Mouse (Mus musculus) spleen, postnatal 10 days (tissue): ENCODE data around the gene Cdh6.

Experiments used
- DNase-seq, 2 experiments: peaks; one replicate each; pipeline ENCODE4 v3.0.0; 2021 to 2022; ENCODE audit warnings: low spot score in 2 of 2

The Cdh6 gene

GRCm38 (mm10) chr15:13173071-13173778 is at the start of gene Cdh6:
Gene Cdh6, minus strand, starts transcription at chr15:13173675.
- no peak for DNase-seq

GRCm38 (mm10) chr15:13219727-13220454 is 46.4 kb upstream of the Cdh6 start:
- no peak for DNase-seq

DNA sequence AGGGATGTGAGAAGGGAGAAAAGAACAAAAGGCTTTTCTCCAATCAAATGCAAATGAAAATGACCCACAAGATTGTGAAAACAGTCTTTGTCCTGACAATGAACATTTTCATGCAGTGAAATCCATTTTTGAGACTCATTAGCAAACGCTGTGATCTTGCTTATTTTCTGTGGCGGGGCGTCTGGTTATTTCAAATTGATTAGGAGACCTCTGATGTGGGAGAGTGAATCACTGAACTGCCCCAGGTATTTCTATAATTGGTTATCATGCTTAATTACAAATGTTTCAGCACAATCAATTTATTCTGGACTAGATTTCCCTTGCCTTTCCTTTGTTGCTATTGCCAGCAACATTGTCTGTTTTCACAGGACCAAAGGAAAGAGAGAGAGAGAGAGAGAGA is 44.3 kb upstream of the Cdh6 start:
- no peak for DNase-seq

GRCm38 (mm10) chr15:13217161-13217560 is 43.7 kb upstream of the Cdh6 start:
- no peak for DNase-seq

DNA sequence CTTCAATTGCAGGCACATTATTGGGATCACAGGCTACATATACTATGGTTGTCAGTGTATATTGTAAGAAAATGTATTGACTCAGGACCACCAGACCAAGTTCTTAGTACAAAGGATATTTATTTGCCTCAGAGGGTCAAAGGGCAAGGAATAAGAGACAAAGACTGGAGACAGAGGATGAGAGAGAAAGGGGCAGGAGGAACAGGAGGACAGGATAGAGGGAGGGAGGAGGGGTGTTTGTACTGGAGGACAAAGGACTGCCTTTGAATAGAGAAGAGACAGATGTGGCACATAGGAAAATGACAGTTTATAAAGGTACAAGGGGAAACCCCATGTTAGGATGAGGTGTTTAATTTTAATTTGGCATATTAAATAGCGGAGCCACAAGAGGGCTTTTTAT is 39.5 kb upstream of the Cdh6 start:
- no peak for DNase-seq

DNA sequence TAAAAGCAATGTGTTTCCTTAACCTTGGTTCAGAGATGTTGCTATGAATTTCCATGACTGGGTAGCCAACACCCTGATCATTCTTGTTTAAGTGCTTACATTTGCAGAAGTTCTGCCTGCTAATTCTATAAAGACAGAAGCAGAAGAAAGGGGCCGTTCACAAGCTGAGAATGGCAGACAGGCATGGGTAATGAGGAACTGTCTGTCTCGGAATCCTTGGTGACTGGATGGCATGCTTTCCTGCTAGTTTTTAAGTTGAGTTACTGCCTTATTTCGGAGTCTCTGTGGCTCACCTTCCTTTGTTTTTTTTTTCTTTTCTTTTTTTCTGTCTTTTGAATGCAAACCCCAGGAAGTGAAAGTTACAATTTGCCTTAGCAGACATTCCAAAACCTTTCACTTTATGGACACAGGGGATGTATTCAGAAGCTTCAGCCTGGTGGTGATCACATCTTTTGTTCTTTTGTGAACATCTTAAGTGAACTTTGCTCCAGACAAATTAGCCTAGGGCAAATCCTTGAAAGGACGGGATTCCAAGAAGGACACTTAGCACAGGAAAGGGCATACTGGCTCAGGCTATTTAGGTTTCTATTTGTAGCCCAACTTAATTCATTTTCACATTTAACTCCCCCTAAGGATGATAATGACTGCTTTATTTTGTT is 38.7 kb upstream of the Cdh6 start:
- no peak for DNase-seq

DNA sequence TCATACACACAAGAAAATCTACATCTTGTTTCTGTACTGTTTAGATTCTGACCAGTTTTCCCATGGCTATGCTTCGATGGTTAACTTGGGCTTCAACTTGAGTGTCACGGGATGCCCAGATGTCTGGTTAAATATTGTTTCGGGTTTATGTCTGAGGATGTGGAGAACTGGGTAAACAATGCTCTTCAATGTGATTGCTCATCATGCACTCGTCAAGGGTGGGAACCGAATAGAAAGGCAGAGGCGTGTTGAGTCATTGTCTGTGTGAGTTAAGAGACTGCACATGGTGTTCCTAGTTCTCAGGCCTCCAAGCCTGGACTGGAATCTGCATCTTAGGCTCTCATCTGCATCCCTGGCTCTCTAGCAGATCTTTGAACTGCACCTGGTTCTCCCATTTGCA is 36.7 kb upstream of the Cdh6 start:
- DNase-seq: no peak

DNA sequence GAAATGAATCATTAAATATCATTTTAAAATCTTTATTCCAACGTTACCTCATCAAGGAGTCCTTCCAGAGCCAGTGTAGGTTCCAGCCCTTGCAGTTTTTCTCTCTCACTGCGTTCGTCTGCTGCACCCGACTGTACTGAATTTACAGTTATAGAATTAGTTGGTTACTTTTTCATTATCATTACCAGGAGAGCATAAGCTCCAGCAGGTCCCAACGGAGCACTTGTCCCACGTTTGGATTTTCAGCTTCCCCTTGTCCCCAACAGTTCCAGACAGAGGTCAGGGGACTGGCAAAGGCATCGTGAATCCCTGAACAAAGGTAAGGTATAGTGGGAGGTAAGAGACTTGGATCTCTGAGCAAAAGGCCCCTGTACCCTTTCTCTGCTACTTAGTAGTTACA is 35.2 kb upstream of the Cdh6 start:
- no peak for DNase-seq

DNA sequence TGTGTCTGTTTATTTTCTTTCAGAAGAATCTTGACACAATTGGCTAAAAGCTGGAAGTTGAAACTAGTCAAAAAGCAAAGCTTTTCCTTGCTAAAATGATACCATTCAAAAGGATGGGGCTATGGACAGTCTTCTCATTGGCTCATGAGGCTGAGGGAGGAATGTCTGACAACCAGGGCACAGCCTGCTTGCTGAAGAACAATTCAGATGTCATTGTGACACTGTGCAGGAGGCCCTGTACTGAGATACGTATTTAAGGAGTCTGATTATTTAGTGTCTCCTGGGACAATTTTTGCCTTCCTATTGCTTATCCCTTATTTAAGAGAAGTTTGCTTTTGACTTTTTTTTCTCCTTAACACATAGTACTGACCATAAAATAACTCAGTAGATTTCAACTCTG is 22.8 kb upstream of the Cdh6 start:
- no peak for DNase-seq

- no peak for DNase-seq
These were observed 20.6 kb upstream of the Cdh6 start for GRCm38 (mm10) chr15:13194048-13194447.

- DNase-seq: no peak
These were observed 19.6 kb upstream of the Cdh6 start for GRCm38 (mm10) chr15:13193076-13193475.

GRCm38 (mm10) chr15:13183661-13184060 is 10.2 kb upstream of the Cdh6 start:
- no peak for DNase-seq

- DNase-seq: no peak
These were observed 8.0 kb upstream of the Cdh6 start for GRCm38 (mm10) chr15:13181430-13181829.

DNA sequence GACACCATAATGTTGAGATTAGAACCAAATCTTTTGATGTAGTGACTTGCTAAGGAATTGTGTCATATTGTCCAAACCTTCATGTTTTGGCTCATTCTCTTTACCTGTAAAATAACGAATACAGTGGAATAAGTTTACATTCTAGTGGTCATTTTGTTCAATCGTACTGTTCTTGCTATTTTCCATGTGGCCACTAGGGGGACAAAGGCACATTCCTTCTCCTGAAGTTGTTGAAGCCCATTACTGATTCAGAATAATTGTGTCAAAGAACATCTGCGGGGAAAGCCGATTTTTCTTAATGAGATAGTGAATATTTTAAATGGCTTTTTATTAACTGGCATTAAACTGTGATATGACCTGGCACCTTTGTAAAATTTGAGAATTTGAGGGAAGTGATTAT is 7.5 kb upstream of the Cdh6 start:
- no peak for DNase-seq

DNA sequence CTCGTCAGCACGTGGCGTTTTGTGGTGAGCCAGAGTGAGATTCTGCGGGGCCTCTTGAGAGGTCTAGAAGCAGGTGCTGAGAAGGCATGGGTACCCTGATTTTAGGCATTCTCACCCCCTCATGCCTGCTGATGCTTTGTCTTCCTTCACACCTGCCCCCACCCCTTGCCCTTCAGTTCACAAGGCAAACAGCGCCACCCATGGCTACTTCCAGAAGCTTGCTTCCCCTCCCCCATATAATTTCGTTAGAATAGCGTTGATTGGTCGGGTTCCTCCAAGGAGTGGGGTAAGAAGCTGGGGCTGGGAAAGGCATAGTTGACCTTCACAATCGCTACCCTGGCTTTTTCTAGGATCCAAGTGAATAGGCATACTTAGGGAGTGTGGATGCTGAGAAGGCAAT is 2.5 kb upstream of the Cdh6 start:
- DNase-seq: no peak

- DNase-seq: no peak
These were observed 1.1 kb upstream of the Cdh6 start for GRCm38 (mm10) chr15:13174618-13174980.

DNA sequence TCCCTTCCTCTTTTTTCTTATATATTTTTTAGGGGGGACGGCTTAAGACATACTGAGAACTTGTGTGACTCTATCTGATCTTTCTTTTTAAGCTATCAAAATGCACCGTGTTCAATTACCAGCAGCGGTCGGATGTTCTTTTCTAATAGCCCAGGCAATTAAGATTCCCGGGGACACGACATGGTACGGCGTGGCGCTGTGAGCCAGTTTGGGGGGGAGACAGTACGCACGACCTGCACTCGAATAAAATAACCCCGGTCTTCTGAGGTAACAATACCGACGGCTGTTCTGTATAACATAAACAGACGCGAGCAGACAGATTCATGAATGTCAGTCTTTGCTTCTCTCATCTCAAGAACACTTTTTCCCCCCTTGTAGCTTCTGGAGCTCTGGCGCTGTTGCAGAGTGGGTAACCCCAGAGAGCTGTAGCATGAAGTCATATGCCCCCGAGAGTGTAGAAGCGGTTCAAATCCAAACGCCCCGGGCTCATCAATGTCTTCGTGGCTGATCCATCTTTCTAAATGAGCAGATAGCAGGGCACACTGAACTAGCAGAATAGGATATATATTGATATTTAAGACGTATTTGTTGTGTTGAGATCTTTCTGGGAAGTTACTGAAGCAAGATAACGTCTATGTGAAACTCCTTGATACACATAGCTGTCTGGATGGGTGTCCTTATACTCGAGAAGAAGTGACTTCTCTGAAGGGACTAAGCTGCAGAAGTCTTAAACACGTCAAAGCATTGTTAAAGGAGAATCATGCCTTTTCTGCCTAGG is 554 bp upstream of the Cdh6 start:
- no peak for DNase-seq

- DNase-seq: no peak
These were observed 957 bp downstream of the Cdh6 start for GRCm38 (mm10) chr15:13172365-13173070.

DNA sequence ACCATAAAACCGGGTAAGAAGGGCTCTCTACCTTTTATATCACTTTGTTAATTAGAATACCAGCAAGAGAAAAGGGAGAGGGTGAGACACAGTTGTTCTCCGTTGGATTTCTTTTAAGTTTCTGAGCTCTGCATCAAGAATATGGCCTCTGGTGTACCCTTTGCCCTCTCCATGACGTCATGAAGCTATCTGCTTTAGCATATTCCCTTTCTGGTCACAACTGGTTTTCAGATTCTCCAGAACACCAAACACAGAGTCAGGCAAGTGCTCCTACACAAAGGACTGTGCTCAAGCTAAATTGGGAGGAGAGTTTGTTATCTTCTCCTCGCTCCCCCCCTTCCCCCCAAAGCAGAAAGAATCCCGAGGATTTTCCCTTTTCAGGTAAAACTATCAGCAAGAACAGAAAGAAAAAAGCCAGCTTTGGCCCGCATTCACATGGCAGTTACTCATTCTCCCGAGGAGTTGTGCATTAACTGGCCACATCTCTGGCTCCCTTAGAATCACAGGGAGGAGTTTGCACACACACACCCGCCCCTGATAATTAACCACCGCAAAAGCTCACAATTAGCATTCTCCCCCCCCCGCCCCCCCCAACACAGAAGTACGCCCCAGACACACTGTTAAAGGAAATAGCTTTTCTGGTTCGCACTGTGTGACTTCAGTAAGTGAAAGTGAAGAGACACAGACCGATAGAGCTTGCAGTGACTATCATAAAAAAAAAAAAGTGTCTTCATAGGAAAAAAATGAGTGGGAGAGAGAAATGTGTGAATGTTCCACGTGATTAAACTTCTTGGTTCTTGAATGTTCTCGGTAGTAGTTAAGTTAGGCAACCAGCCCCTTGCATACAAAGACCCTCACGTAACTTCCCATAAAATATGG is 1.8 kb downstream of the Cdh6 start:
- DNase-seq: no peak

GRCm38 (mm10) chr15:13165094-13165885 is 8.2 kb downstream of the Cdh6 start:
- DNase-seq: no peak
